Mouse (Mus musculus) skeletal muscle tissue, adult 2 months (tissue): Measurements from ENCODE around the gene Tmem115.

ENCODE experiments used
- DNase-seq: peaks from one replicate; pipeline ENCODE4 v3.0.0-alpha.2; 2012; ENCODE audit warnings: low read depth, low spot score

Tmem115 gene

DNA sequence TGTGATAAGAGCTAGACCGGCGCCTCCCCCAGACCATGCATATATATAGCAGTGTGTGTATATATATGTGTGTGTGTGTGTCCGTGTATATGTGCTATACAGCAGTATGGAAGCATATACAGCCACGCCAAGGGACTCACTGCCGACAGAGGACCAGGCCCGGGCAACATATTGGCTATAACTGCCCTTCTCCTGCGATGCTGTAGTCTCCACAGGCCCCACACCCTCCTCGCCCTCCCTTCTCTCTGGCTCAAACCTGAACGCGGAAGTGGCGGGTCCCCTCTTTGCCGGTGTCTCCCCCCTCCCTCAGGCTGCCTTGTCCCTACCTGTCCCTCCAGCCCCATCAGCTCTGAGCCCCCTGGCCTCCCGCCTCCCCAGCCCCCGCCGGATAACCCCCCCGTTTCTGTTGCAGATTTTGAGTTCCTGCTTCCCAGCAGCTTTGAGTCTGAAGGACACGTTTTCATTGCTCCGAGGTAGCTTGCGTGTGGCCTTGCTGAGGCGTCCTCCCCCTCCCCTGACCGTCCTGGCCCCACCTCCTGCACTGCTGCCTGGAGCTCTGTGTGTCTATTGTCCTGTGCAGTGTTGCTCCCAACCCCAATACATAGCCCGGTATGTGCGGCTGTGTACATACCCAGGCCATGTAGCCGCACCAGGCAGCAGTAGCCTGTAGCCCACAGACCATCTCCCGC is 11.9 kb upstream of the Tmem115 start:
- DNase-seq = no peak

DNA sequence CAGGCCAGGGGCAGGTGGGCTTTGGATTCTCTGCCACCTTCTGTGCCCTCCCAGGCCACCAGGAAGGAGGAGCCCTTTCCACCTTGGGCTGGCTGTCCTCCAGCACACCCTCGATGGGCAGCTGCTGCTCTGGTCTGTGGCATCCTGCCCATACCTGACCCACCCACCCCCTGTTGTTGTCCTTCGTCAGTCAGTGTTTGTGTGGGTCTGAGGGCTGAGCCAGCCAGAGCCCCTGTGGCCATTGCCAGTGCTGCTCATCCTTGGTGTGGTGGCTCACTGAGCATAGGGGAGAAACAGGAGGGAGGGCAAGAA is 11.4 kb upstream of the Tmem115 start:
- DNase-seq = no peak

DNA sequence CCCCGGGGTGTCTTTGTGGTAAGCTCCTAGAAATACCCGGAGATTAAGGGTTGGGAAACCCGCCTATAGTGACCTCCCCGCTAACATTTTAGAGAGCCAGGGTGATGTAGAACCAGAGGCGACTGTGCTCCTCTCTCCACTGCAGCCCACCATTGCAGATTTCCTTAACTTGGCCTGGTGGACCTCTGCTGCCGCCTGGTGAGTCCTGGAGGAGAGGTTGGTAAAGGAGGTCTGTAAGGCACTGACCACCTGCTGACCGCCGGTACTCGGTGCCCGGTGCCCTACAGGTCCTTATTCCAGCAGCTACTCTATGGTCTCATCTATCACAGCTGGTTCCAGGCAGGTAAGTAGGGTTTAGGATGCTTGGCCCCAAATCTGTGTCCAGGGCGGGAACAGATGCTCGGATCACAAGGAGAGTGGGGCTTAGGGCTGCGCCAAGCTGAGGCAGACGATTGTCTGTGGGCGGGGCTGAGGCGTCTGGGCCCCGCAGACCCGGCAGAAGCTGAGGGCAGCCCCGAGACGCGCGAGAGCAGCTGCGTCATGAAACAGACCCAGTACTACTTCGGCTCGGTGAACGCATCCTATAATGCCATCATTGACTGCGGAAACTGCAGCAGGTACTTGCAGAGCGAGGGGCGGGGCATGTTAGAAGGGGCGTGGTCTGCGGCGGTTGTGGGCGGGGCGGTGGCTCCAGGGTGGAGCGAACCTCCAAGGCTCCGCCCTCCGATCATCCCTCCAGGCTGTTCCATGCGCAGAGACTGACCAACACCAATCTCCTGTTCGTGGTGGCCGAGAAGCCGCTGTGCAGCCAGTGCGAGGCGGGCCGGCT is 7.3 kb upstream of the Tmem115 start:
- DNase-seq = no peak

DNA sequence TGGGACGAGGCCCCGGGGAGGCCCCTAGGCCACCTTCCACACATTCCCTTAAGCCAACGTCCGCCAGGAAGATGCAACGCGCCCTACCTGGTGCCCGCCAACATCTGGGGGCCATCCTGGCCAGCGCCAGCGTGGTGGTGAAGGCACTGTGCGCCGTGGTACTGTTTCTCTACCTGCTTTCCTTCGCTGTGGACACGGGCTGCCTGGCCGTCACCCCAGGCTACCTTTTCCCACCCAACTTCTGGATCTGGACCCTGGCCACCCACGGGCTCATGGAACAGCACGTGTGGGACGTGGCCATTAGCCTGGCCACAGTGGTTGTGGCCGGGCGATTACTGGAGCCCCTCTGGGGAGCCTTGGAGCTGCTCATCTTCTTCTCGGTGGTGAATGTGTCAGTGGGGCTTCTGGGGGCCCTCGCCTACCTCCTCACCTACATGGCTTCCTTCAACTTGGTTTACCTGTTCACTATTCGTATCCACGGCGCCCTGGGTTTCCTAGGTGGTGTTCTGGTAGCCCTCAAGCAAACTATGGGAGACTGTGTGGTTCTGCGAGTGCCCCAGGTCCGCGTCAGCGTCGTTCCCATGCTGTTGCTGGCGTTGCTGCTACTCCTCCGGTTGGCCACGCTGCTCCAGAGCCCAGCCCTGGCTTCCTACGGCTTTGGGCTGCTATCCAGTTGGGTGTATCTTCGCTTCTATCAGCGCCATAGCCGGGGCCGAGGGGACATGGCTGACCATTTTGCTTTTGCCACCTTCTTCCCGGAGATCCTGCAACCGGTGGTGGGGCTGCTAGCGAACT is 860 bp downstream of the Tmem115 start:
- DNase-seq = no peak

DNA sequence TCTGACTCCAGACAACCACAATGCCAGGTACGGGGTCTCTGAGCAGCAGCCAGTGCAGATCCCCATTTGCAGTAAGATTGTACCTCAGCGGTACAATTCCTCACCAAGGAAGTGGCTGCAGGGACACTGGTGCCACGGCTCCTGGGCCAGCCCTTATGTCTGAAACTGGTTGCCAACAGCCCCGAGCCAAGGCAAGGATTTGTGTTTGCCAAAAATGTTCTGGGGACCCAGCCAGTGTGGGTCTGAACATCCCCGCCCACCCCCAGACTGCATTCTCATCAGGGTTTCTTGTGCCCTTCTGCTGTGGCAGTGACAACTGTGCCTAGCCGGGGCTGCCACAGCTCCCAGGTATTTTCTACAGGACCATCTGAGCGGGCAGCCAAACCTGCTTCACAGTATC is 4.5 kb downstream of the Tmem115 start:
- no peak for DNase-seq

DNA sequence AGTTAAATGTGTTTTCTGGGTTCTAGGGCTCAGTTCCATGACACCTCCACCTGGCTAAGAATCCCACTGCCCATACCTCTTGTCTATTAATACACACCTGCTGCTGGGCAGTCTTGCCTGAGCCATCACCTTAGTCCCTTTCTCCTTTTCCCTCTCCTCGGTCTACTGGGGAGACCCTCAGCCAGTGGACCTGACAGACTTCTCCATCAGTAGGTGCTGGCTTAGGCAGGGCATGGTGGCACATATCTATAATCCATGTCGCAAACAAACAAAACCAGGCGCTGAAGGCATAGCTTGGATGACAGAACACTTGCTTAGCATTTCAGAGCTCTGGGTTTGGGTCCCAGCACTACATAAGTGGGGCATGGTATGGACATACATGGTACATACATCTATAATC is 5.0 kb downstream of the Tmem115 start:
- no peak for DNase-seq

DNA sequence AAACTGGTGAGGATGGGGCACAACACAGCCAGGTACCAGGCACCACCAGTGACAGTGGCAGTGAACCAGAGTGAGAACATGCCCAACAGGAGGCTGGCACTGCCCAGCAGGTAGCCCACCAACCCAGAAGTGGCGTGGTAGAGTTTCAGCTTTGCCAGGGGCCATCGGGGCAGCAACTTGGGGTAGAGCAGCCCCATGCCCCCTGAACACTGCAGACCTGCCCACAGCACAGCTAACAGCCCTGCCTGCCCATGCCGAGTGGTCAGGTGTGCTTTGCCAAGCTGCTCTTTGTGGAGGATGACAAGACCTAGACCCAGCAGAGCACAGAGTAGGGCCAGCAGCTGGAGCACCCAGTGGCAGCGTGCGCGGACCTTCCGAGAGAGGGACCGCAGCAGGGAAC is 6.2 kb downstream of the Tmem115 start:
- no peak for DNase-seq

DNA sequence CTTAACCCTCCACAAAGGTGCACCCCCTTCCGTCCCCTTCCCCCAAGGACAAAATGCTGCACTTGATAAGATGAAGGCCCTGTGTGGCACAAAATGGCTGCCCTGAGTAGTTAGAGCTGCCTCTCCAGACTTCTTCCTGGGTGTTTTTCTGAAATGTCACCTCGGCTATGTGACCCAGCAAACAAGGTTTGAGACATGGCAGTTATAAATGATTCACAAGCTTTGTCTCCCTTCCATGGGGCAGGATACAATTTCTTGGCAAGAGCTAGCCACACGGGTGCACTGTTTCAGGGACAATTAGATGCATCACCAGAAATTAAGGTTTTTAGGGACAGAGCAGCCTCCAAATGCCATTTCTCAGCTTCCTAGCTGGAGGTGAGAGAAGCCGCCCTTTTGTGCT is 6.7 kb downstream of the Tmem115 start:
- DNase-seq = no peak

DNA sequence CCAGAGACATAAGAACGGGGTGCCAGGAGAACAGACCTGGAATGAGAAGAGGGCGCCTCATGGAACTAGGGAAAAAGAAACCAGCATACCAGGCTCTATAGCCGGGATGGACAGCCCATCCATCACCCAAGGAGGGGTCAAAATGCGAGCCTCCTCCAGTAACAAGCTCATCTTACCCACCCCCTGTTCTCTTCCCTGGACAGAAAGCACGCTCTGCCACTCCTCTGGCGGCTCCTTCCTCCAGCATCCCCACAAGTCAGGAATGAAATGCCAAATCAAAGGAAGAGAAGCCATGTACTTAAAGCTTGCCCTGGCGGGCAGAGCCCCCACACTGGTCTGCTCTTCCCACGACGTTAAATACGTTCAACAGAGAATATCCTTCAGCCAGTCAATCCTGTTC is 7.3 kb downstream of the Tmem115 start:
- DNase-seq = no peak

DNA sequence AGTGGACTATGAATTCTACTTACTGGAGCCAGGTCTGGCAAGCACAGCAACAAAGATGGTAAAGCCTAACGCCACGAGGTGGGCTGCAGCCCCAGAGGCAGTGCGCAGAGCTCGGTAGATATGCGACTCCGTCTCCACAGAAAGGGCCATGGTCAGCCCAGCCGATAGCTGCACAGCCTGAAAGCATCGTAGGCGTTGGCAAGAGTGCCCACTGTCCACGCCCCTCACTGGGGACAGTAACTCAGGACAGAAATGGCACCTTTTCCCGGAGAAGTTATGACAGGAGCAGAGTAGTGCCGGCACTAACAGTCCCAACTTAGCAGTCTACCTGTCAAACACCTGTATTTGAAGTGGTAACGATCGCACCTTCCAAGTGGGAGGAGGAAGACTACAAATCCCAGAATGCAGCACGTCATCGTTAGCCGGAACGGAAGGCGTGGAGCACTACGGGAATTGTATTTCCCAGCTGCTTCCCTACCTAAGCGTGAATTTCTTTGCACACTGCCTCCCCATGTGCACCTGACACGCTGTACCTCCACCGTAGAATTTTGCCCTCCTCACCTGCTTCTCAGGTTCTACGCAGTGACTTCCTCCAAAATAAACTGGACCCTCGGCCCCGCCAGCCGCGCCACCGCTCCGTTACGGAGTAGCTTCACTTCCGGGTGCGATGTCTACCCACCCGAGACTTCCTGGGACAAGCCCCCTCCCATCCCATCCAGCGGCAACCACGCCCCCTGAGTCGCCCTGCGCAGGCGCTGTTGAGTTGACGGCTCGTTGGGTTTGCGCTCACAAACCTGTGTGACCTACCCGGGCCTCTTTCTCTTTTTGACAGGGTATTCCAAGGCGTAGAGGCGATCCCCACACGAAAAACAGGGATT is 8.0 kb downstream of the Tmem115 start, which contains the start of the genes Cyb561d2 and Nprl2:
Gene Cyb561d2 (minus strand): TSS at position 720 of the 878 bp plus-strand sequence.
Gene Nprl2 (plus strand): TSS at position 753 of the 878 bp plus-strand sequence.
- DNase-seq = peak; percentile 89

DNA sequence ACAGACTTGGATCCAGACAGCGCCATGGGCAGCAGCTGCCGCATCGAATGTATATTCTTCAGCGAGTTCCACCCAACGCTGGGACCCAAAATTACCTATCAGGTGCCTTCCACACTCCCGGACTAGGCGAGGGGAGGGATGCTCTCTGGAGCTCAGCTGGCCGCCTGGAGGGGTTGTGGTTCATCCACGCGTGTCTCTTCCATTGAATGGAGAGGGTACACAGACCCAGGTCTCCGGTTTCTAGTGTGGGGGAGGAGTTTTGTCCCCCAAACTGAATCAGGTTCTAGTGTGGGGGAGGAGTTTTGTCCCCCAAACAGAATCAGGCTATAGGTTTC is 8.6 kb downstream of the Tmem115 start:
- no peak for DNase-seq

DNA sequence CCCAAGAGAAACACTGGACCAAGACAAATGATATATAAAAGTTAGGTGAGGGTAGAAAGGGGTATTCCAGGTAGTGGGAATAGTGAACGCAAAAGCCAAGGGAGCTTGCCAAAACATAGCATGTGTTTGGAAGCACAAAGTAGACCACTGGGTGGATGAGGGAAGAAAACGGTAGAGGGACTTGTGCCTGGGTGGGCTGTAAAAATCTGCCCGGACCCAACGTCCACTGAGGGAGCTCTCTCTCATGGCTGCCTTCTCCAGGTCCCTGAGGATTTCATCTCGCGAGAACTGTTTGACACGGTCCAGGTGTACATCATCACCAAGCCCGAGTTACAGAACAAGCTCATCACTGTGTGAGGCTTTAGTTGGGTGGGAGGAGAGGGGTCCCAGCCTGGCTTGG is 9.0 kb downstream of the Tmem115 start:
- DNase-seq = no peak

DNA sequence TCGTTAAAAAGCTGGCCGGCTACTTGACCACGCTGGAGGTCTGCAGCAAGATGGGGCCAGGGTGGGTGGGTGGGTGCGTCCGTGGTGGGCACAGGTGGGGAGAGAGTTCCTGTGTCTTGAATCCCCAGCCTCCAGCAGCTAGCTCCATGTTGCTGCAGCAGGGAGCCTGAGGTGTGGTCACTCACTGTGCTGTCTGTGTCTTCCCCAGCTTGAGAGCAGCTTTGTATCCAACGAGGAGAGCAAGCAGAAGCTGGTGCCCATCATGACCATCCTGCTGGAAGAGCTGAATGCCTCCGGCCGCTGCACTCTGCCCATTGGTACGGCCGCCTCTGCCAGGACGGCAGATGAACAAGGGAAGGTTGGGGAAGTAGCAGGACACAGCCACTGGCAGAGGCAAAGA is 9.6 kb downstream of the Tmem115 start:
- DNase-seq = no peak

DNA sequence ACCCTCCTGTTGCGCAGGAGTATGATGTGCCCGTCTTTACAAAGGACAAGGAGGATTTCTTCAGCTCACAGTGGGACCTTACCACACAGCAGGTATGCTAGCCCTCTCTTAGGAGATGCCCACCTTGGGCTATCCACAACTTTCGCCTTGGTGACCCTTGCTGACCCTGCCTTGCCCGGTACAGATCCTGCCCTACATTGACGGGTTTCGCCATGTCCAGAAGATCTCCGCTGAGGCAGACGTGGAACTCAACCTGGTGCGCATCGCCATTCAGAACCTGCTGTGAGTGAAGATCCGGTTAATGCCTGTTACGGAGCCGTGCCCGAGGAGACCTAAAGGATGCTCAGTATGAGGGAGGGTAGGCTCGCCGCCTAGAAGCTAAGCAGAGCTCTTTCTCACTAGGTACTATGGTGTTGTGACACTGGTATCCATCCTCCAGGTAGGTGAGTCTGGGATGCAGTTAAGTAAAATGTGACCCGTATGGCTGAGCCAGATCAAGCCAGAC is 10.5 kb downstream of the Tmem115 start:
- no peak for DNase-seq

DNA sequence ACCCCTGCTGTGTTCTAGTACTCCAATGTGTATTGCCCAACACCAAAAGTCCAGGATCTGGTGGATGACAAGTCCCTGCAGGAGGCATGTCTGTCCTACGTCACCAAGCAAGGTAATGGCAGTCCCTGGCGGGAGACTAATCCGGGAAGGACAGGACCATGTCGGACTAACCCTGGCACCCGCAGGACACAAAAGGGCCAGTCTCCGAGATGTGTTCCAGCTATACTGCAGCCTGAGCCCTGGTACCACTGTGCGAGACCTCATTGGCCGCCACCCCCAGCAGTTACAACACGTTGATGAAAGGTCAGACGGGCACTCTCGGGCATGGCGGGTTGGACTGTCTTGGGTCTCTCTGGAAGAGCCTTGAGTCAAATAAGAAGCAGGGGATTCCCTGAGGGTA is 11.0 kb downstream of the Tmem115 start:
- no peak for DNase-seq

DNA sequence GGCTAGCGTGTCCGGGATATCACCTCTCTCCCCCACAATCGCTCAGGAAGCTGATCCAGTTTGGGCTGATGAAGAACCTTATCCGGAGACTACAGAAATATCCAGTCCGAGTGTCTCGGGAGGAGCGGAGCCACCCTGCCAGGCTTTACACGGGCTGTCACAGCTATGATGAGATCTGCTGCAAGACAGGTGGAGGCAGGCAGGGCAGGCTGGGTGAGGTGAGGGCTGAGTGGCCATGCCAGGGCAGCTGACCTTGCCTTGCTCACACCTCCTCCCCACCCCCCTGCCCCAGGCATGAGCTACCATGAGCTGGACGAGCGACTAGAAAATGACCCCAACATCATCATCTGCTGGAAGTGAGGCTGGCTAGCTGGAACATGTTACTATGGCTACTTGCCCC is 11.5 kb downstream of the Tmem115 start:
- DNase-seq = no peak

DNA sequence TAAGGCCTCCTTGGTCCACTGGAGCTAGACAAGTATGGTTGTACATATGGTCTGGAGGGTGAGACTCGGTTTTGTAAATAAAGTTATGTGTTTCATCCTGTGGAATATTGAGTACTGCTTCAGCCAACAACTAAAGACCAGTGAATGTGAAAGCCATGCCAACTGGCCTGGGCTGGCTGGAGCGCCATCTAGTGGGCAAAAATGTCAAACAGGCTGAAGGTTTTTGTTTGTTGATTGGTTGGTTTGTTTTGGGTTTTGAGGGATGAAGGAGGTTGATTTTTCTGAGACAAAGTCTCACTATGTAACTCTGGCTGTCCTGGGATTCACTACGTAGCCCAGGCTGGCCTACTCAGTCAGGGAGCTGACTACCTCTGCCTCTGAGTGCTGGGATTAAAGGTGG is 11.9 kb downstream of the Tmem115 start:
- no peak for DNase-seq

DNA sequence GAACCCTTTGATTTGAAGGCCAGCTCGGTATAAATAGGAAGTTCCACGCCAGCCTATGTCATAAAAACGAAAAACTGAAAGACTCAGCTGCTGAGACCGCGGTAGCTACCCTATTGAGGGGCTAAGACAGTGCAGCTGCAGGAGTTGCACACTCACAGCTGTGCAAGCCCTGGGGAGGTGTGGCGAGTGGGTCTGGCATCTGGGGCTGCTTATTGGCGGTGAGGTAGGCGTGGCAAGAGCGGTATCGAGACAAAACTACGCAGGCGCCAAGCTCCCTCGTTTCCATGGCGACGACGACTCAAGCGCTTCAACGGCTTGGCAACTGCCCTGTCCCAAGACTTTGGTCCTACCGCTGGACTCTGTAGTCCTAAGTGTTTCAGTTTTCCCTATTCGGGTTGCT is 13.3 kb downstream of the Tmem115 start, which contains the start of gene Zmynd10:
Gene Zmynd10 (plus strand): TSS at position 273 of the 400 bp plus-strand sequence.
- DNase-seq = peak; percentile 85

DNA sequence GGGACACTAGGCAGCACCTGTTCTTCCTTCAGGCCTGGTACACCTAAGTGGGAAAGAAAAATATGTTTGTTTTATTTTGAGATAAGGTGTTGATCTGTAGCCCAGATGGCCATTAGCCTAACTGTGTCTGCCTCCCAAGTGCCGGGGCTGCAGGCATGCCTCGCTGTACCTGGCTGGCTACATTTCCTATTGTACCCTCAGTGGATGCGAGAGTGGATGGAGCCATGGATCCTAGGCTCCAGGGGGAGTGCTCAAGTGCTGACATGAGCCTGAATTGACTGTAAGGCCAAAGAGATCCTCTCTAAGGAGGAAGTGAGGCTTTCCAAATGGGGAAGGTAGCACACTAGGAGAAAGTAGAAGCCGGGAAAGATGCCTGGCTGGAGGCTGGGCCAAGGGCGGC is 14.2 kb downstream of the Tmem115 start:
- DNase-seq = no peak

DNA sequence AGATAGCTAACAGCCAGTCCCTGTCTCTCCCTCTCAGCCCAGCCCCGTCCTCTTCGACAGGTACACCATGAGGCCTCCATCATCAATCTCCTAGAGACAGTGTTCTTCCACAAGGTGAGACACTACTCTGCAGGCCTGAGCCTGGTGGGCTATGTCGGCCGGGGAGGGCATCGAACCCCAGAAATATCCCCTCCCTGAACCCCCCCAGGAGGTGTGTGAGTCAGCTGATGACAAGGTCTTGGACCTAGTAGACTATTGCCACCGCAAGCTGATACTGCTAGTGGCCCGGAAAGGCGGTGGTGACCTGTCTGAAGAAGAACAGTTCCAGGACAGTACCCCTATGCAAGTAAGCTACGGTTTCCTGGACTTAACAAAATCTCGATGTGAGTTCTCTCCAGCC is 15.1 kb downstream of the Tmem115 start:
- DNase-seq = no peak
